Mouse (Mus musculus): ENCODE measurements around the gene Spag6l.
"Not testable (repeated sequence)": the region's sequence is repeated elsewhere in the genome, so short reads cannot be mapped to it uniquely, and the experiment has no call there.

Gene Spag6l

DNA sequence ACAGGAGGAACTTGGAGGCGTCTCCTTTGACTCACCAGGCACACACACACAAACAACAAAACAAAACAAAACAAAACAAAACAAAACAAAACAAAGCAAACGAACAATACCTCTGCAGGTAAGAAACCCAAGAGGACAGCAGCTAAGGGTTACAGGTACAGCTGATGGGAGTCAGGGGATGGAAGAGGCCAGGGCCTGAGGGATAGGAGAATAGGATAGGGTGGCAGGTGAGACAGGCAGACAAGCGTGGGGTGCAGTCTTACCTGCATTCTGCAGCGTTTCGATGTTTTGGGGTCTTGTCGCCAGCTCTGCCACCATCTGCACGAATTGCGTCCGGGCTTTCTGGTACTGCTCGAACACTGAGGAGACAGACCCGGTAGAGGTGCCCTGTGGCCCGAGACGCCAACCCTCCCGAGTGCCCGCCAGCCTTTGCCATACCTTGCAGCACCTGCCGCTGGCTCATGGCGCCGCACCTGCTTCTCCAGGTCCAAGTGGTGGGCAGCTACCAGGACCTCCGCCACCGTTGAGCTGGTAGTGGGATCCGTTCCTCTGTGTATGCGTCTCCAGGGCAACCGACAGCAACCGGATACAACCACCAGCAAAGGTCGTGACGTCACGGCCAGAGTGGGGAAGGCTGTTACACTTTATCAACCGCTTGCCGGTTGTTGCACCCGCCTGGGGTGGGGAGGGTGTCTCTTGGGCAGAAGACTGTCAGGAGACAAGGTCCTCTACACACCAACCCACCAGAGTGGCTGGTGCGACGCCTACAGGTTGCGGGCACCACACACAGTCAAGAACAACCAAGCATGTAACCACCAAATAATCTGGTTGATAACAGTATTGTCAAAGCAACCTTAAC is at the start of gene Spag6l:
Spag6l (minus strand) TSS at position 700 of the 859 bp plus-strand sequence.
- DNase-seq (ENCODE audit: low spot score in 2 of 2), result peak; percentile 84 to 89

- no peak for DNase-seq (ENCODE audit: low spot score in 2 of 2)
Observed at GRCm38 (mm10) chr16:16879025-16879424, 49.8 kb upstream of the Spag6l start.

- DNase-seq (ENCODE audit: low spot score in 2 of 2), result peak; percentile 94 to 96
Observed at GRCm38 (mm10) chr16:16870617-16871331, 41.5 kb upstream of the Spag6l start, which contains the start of the genes Top3b and Vpreb1. Gene Top3b (plus strand): TSS chr16:16870736. Gene Vpreb1 (minus strand): TSS chr16:16870843.

- no peak for DNase-seq (ENCODE audit: low spot score in 2 of 2)
Observed at GRCm38 (mm10) chr16:16870241-16870616, 41.0 kb upstream of the Spag6l start.

DNA sequence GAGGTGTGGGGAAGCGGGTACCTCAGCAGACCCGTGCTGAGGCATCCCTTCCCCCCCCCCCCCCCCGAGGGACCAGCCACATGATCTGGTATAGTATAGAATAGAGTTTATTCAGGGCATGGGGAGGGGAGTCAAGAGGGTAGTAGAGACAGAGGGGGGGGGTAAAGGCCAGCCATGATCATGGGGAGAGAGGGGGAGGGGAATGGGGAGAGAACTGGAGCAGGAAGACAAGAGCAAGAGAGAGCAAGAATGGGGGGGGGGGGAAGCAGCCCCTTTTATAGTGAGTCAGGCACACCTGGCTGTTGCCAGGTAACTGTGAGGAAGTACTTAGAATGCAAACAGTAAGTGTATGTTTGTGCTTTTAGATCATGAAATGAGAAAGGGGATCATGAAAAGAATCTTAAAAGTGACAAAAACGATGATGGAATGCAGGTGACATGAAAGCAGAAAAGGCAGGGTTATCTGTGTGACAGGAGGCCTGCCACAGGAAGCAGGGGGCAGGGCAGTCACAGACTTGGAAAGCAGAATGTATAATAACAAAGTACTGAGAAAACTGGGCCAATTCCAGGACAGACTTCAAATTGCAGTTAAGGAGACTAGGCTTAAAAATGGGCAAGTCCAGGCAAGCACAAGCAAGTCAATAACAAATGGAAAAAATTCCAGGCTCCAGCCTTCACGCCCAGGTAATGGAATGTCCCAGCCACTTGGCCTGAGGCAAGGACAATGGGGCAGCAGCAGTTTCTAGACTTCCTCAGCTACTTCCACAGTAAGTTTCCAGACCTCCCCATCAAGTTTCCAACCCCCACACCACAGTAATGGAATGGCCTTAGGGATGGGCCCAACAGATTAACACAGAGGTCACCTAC is 36.7 kb upstream of the Spag6l start:
- DNase-seq (ENCODE audit: low spot score in 2 of 2), result peak in 1 of 2 experiments; percentile 12

GRCm38 (mm10) chr16:16865217-16865616 is 36.0 kb upstream of the Spag6l start:
- DNase-seq (ENCODE audit: low spot score in 2 of 2), result peak; percentile 15 to 16

DNA sequence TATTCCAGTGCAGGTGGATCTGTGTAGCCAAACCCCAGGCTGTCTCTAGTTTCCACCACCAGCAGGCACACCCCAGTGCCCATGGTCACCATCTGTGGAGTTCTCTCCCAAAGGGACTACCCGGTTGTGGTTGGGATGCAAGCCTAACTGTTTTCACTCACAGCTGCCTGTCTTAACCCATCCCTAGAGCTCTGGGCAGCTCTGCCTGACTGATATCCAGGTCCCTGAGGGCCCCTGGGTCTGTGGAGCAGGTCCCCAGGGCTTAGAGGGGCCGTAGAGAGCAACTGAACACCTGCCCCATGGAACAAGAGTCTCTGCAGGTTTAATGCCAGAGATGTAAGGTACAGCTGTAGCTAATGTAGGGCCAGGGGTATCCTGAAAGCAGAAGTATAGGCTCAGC is 34.7 kb upstream of the Spag6l start, which contains the start of gene Igll1:
Igll1 (minus strand) TSS at position 8 of the 400 bp plus-strand sequence.
- DNase-seq (ENCODE audit: low spot score in 2 of 2), result peak; percentile 6 to 10

DNA sequence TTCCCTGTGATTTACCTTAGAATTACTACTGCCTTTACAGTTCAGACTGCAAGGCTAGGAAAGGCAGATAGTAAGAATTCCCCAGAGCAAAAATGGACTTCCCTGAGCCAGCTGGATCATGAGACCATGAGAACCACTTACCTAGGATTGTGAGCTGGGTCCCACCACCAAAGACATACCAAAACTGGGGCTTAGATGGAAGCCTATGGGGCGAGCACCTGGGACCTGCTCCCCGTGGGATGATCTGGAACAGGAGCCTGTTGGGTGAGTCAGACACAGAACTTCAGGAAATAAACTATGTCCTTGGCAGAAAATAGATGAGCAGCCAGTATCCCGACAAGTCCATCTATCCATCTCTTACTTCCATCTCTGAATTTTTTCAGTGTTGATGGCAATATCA is 33.0 kb upstream of the Spag6l start:
- peak; percentile 1 for DNase-seq (ENCODE audit: low spot score in 2 of 2)

DNA sequence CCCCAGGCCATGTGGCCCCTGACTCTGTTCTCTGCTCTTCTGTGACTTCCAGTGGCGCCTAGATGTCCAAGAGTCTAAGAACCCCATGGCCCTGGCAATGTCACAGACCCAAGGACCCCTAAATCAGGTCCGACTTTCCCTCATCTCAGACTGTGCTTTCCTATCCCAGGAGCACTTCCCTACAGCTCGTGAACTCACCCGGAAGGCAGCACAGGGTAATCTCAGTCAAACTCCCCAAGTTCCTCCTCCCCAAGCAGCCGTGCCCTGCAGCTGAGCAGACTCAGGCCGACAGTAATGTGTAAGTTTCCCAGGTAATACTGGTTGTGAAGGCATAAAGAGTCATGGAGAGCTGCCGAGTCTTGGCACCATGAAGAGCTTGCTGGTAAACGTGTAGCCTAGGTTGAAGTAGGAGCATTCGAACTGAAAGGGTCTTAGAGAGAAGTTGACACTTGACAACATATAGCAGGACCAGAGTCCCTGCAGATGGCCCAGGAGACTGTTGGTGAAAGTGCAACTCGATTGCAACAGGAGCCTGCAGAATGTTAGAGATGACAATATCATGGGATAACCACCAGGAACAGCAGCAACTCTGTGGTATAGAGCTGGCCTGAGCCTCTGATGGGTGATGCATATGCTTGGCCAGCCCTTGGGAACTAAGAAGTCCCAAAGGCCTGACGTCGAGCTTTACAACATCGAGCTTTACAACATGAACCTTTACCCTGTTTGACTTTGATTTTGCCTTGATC is 27.6 kb upstream of the Spag6l start:
- no peak for DNase-seq (ENCODE audit: low spot score in 2 of 2)

DNA sequence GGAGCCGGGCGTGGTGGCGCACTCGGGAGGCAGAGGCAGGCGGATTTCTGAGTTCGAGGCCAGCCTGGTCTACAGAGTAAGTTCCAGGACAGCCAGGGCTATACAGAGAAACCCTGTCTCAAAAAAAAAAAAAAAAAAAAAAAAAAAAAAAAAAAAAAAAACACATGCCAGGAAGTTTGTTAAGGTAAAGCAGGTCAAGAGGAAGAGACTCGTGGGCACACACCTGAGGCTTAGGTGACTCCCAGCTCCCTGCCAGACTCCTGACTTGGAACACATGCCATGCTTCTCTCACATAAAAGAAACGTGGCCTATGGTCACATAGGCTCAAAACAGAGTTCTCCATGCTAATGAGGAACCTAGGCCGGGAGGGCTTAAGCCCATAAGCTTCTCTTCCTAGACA is 26.8 kb upstream of the Spag6l start:
- DNase-seq (ENCODE audit: low spot score in 2 of 2), result not testable (repeated sequence)

GRCm38 (mm10) chr16:16855541-16855940 is 26.3 kb upstream of the Spag6l start:
- DNase-seq (ENCODE audit: low spot score in 2 of 2), result no peak

DNA sequence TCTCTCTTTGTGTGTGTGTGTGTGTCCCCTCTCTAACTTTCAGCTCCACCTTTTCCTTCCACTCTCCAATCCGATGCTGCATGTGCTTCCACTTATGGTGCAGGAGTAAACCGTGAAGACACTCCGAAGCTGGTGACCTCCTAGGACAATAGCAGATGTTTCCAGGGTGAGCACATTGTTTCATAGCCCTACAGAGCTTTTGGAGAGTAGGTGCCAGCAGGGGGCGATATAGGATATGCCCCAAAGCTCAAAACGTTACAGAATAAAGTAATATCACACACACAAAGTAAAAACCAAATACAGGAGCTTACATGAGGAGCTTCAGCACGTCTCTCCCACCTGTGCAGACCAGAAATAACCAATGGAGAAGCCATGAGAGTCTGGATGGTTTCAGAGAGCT is 25.6 kb upstream of the Spag6l start:
- no peak for DNase-seq (ENCODE audit: low spot score in 2 of 2)

- no peak for DNase-seq (ENCODE audit: low spot score in 2 of 2)
Observed at GRCm38 (mm10) chr16:16852411-16852810, 23.2 kb upstream of the Spag6l start.

DNA sequence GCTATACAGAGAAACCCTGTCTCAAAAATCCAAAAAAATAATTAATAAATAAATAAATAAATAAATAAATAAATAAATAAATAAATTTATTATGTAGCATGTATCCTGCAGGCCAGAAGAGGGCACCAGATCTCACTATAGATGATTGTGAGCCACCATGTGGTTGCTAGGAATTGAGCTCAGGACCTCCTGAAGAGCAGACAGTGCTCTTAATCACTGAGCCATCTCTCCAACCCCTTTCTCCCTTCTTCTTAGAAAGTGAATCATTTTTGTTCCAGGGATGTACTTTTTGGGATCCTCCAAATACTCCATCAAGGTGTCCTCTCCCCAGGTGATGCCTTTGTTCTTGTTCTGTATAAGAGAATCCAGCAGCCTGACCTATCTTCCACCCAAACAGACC is 19.9 kb upstream of the Spag6l start:
- no peak for DNase-seq (ENCODE audit: low spot score in 2 of 2)

- DNase-seq (ENCODE audit: low spot score in 2 of 2), result no peak
Observed at GRCm38 (mm10) chr16:16829671-16830070, 415 bp upstream of the Spag6l start.

- no peak for DNase-seq (ENCODE audit: low spot score in 2 of 2)
Observed at GRCm38 (mm10) chr16:16826223-16826622, 3.0 kb downstream of the Spag6l start.

GRCm38 (mm10) chr16:16825476-16825875 is 3.8 kb downstream of the Spag6l start:
- DNase-seq (ENCODE audit: low spot score in 2 of 2), result no peak

DNA sequence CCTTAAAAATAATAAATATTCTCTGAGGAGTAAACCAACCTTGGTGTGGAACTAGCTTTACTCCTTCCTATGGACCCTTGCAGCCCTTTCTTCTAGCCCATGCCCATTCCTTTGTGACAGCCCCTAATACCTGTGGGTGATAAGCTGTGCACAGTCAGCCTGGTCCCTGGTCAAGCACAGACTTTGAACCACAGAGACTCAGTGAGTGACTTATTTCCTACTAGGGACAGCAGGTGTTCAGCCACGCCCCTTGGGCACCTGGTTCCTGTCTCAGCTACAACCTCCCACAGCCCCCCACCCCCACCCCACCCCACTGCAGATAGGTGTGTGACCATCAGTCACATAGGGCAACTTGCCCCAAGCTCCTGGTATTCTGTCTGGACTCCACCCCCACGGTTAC is 22.9 kb downstream of the Spag6l start:
- DNase-seq (ENCODE audit: low spot score in 2 of 2), result no peak

All from right cerebral cortex, postnatal 10 days (tissue).